Mouse (Mus musculus): ENCODE measurements at regions not wholly inside any gene's neighbourhood (a gene's known extent, or its start where the extent isn't known, plus 50 kb on each side); places are given as distances from the start of the nearest gene placed in this dataset.
A peak's percentile ranks its signal among the peaks of the same experiment; 100 is the strongest.

DNA sequence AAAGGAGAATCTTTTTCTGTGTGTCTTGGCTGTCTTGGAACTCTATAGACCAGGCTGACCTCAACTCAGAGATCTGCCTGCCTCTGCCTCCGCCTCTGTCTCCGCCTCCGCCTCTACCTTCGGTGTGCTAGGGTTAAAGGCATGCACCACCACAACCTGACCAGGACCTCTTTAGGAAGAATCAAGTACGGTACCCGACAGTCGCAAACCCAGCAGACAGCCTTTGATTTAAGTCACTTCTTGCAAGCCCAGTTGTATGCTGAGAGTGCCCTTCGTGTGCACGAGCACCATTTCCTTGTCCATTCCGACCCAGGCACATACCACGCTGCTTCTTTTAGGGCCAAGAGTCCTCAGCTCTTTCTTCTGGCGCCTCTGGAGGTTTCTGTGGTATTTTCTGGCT lies 105.0 kb upstream of the Six3 start:
- H3K27ac ChIP-seq (ENCODE audit: low read length): no peak overlapping the region
- WGBS: 89% methylated on average over 12 of the region's 12 CpGs
- H3K36me3 ChIP-seq (ENCODE audit: control insufficient read depth, insufficient read depth, low read length): no peaks in the 10 kb centered on the region
- no peak for ATAC-seq (ENCODE audit: insufficient read depth, low FRiP score)
- H3K4me1 ChIP-seq (ENCODE audit: control insufficient read depth, insufficient read depth, low read length): no peaks in the 10 kb centered on the region
- H3K27me3 ChIP-seq (ENCODE audit: control insufficient read depth, insufficient read depth, low read length): no peaks in the 10 kb centered on the region
- no peak overlapping the region for H3K9ac ChIP-seq (ENCODE audit: low read length)
- H3K4me2 ChIP-seq (ENCODE audit: low read depth, low read length): no peak overlapping the region
- H3K4me3 ChIP-seq (replicated peaks; ENCODE audit: low read length): no peak overlapping the region
- peaks cover 4% of the 10 kb centered on the region; the same call in 1 of the 2 replicates for H3K9me3 ChIP-seq (replicated peaks; ENCODE audit: control insufficient read depth, low read length)

DNA sequence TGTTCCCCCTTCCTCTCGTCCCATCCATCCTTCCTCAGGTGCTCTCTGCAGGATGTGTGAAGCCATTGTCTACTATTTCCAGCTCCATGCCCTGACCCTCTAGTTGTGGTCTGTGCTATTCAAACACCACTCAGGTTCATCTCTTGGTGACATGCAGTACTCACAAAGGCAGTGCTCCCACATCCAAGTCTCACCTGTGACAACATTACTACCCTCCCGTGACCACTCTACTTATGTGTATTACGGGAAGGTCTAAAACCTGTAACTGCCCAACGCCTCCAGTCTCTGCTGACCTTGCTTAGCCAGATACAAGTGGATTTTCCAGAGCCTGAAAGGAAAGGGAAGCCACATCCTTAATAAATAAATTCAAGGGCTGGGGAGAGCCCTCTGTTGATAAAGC lies 100.4 kb upstream of the Six3 start:
- no peaks in the 10 kb centered on the region for H3K9me3 ChIP-seq (replicated peaks; ENCODE audit: control insufficient read depth, low read length)
- H3K36me3 ChIP-seq (ENCODE audit: control insufficient read depth, insufficient read depth, low read length): no peaks in the 10 kb centered on the region
- no peak overlapping the region for H3K27ac ChIP-seq (ENCODE audit: low read length)
- no peak overlapping the region for H3K9ac ChIP-seq (ENCODE audit: low read length)
- no peak for ATAC-seq (ENCODE audit: insufficient read depth, low FRiP score)
- no peak overlapping the region for H3K4me3 ChIP-seq (replicated peaks; ENCODE audit: low read length)
- H3K4me1 ChIP-seq (ENCODE audit: control insufficient read depth, insufficient read depth, low read length): no peaks in the 10 kb centered on the region
- H3K4me2 ChIP-seq (ENCODE audit: low read depth, low read length): no peak overlapping the region
- no peaks in the 10 kb centered on the region for H3K27me3 ChIP-seq (ENCODE audit: control insufficient read depth, insufficient read depth, low read length)
- 89% methylated on average over 4 of the region's 4 CpGs for WGBS

- 76% methylated on average over 4 of the region's 4 CpGs for WGBS
- Histone ChIP-seq H3K4me2 (ENCODE audit: low read depth, low read length) (no peak overlapping the region), H3K27me3 (ENCODE audit: control insufficient read depth, insufficient read depth, low read length) (no peaks in the 10 kb centered on the region), H3K36me3 (ENCODE audit: control insufficient read depth, insufficient read depth, low read length) (no peaks in the 10 kb centered on the region), H3K4me3 (replicated peaks; ENCODE audit: low read length) (no peak overlapping the region), H3K9ac (ENCODE audit: low read length) (no peak overlapping the region), H3K4me1 (ENCODE audit: control insufficient read depth, insufficient read depth, low read length) (no peaks in the 10 kb centered on the region), H3K27ac (ENCODE audit: low read length) (no peak overlapping the region), H3K9me3 (replicated peaks; ENCODE audit: control insufficient read depth, low read length) (no peaks in the 10 kb centered on the region)
- ATAC-seq (ENCODE audit: insufficient read depth, low FRiP score): peak; percentile 50; the same call in 1 of the 2 replicates
These were observed 99.5 kb upstream of the Six3 start for GRCm38 (mm10) chr17:85513936-85514335.

DNA sequence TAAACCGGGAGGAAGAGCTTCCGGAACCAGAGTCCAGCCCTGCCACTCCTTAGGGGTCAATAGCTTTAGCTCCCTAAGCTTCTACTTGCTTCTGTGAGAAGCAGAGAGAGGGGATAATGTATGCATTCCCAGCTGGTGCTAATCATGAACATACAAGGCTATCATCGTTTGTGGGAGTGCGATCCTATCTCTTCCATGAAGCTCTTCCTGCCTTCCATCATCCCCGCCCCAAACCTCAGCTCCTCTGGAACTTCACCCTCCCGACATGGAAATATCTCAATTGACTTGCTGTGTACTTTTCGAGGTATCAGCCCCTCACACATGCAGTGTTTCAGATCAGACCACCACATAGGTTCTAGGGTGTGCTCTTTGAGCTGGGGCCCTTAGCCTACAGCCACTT lies 99.0 kb upstream of the Six3 start:
- H3K9me3 ChIP-seq (replicated peaks; ENCODE audit: control insufficient read depth, low read length): no peaks in the 10 kb centered on the region
- WGBS: 67% methylated on average over 7 of the region's 7 CpGs
- no peaks in the 10 kb centered on the region for H3K36me3 ChIP-seq (ENCODE audit: control insufficient read depth, insufficient read depth, low read length)
- H3K27me3 ChIP-seq (ENCODE audit: control insufficient read depth, insufficient read depth, low read length): no peaks in the 10 kb centered on the region
- no peak for ATAC-seq (ENCODE audit: insufficient read depth, low FRiP score)
- no peaks in the 10 kb centered on the region for H3K4me1 ChIP-seq (ENCODE audit: control insufficient read depth, insufficient read depth, low read length)
- H3K9ac ChIP-seq (ENCODE audit: low read length): no peak overlapping the region
- H3K4me3 ChIP-seq (replicated peaks; ENCODE audit: low read length): no peak overlapping the region
- H3K27ac ChIP-seq (ENCODE audit: low read length): no peak overlapping the region
- H3K4me2 ChIP-seq (ENCODE audit: low read depth, low read length): no peak overlapping the region

DNA sequence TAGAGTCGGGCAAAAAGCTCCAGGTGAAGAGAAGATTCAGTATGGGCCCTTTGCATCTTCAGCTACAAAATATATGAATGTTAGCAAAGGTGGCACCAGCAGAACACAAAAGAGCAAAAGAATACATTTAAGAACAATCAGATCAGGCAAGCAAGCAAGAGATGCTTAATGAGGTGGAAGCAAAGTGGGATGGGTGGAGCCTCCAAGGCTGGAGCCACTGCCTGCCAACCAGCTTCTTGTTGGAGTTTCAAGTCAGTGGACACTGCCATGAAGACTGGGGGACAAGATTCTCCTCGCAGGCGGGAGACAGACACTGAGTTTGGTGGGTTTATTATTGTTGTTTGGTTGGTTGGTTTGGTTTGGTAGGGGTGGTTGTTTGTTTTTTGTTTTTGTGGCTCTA lies 96.1 kb upstream of the Six3 start:
- Histone ChIP-seq H3K4me2 (ENCODE audit: low read depth, low read length) (no peak overlapping the region), H3K27ac (ENCODE audit: low read length) (no peak overlapping the region), H3K4me3 (replicated peaks; ENCODE audit: low read length) (no peak overlapping the region), H3K27me3 (ENCODE audit: control insufficient read depth, insufficient read depth, low read length) (no peaks in the 10 kb centered on the region), H3K36me3 (ENCODE audit: control insufficient read depth, insufficient read depth, low read length) (no peaks in the 10 kb centered on the region), H3K9me3 (replicated peaks; ENCODE audit: control insufficient read depth, low read length) (no peaks in the 10 kb centered on the region), H3K4me1 (ENCODE audit: control insufficient read depth, insufficient read depth, low read length) (no peaks in the 10 kb centered on the region), H3K9ac (ENCODE audit: low read length) (no peak overlapping the region)
- ATAC-seq (ENCODE audit: insufficient read depth, low FRiP score): no peak
- 78% methylated on average over 3 of the region's 3 CpGs for WGBS

DNA sequence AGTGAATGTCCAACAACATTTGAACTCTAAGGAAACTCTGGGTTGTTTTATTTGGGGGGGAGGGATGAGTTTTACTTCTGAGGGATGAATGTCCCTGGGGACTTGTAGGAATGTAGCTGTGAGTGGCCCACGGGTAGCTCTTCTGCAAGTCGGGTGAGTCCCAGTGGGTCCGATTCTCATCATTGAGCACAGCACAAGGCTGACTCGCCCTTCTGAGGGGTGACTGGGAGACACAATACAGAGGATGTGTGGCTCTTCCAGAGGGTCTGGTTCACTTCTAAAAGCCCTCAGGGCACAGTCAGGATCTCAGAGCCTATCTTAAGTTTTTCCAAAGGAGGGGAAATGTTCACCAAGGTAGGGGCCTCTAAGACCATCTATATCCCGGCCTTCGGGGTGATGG lies 94.9 kb upstream of the Six3 start:
- Histone ChIP-seq H3K27me3 (ENCODE audit: control insufficient read depth, insufficient read depth, low read length) (no peaks in the 10 kb centered on the region), H3K9ac (ENCODE audit: low read length) (no peak overlapping the region), H3K4me3 (replicated peaks; ENCODE audit: low read length) (no peak overlapping the region), H3K4me2 (ENCODE audit: low read depth, low read length) (no peak overlapping the region), H3K4me1 (ENCODE audit: control insufficient read depth, insufficient read depth, low read length) (no peaks in the 10 kb centered on the region), H3K9me3 (replicated peaks; ENCODE audit: control insufficient read depth, low read length) (no peaks in the 10 kb centered on the region), H3K36me3 (ENCODE audit: control insufficient read depth, insufficient read depth, low read length) (no peaks in the 10 kb centered on the region), H3K27ac (ENCODE audit: low read length) (no peak overlapping the region)
- WGBS: 84% methylated on average over 6 of the region's 6 CpGs
- ATAC-seq (ENCODE audit: insufficient read depth, low FRiP score): no peak

GRCm38 (mm10) chr17:85527327-85527698 lies 86.1 kb upstream of the Six3 start:
- no peak overlapping the region for H3K27ac ChIP-seq (ENCODE audit: low read length)
- ATAC-seq (ENCODE audit: insufficient read depth, low FRiP score): peak; percentile 63; the same call in 1 of the 2 replicates
- H3K4me2 ChIP-seq (ENCODE audit: low read depth, low read length): no peak overlapping the region
- H3K9ac ChIP-seq (ENCODE audit: low read length): no peak overlapping the region
- WGBS: 46% methylated on average over 7 of the region's 7 CpGs
- no peaks in the 10 kb centered on the region for H3K36me3 ChIP-seq (ENCODE audit: control insufficient read depth, insufficient read depth, low read length)
- H3K9me3 ChIP-seq (replicated peaks; ENCODE audit: control insufficient read depth, low read length): no peaks in the 10 kb centered on the region
- H3K4me3 ChIP-seq (replicated peaks; ENCODE audit: low read length): no peak overlapping the region
- H3K27me3 ChIP-seq (ENCODE audit: control insufficient read depth, insufficient read depth, low read length): no peaks in the 10 kb centered on the region
- H3K4me1 ChIP-seq (ENCODE audit: control insufficient read depth, insufficient read depth, low read length): no peaks in the 10 kb centered on the region; the same call in 1 of the 2 replicates

DNA sequence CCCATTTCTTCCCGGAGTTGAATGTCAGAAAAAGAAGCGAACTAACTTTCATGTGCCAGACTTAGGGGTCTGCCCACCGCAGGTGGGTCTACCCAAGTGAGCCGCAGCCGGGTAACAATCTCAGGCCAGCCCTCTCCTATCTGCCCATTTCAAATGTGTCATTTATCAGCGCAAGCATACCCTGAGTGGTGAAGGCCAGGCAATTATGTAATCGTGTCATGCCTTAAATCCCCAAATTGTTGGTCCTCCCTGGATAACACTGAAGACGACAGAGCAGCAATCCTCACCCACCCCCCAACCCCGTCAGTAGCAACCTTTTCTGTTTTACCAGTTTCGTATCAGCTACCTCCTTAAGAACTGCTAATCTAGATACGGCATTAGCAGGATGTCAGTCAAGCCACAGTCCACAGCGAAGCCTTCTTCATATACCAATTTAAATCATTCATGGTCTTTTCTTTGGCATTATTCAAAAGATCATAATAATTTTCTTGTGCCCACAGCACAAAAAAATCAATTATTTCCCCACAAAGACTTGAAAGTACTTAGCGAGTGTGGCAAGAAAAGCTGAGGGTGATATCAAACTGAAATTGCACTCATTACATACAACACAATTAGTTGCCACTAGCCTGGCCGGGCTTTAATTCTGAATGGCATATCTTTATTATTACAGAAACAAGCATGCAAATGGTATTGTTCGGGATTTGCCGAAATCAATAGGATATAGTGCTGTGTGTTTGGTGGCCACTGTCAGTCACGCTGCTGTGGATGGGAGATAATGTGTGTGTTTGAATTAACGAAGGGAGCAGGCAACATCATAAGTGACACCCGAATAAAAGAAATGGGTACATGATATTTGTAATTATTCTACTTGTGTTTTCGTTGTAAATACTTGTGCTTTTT lies 85.1 kb upstream of the Six3 start:
- H3K4me2 ChIP-seq (ENCODE audit: low read depth, low read length): no peak overlapping the region
- no peaks in the 10 kb centered on the region for H3K9me3 ChIP-seq (replicated peaks; ENCODE audit: control insufficient read depth, low read length)
- ATAC-seq (ENCODE audit: insufficient read depth, low FRiP score): no peak
- H3K36me3 ChIP-seq (ENCODE audit: control insufficient read depth, insufficient read depth, low read length): no peaks in the 10 kb centered on the region
- no peak overlapping the region for H3K27ac ChIP-seq (ENCODE audit: low read length)
- no peak overlapping the region for H3K4me3 ChIP-seq (replicated peaks; ENCODE audit: low read length)
- H3K9ac ChIP-seq (ENCODE audit: low read length): no peak overlapping the region
- no peaks in the 10 kb centered on the region; the same call in 1 of the 2 replicates for H3K4me1 ChIP-seq (ENCODE audit: control insufficient read depth, insufficient read depth, low read length)
- H3K27me3 ChIP-seq (ENCODE audit: control insufficient read depth, insufficient read depth, low read length): no peaks in the 10 kb centered on the region
- WGBS: 72% methylated on average over 20 of the region's 20 CpGs

- no peak overlapping the region for H3K4me3 ChIP-seq (replicated peaks; ENCODE audit: low read length)
- H3K4me2 ChIP-seq (ENCODE audit: low read depth, low read length): no peak overlapping the region
- no peak overlapping the region for H3K27ac ChIP-seq (ENCODE audit: low read length)
- no peak overlapping the region for H3K9ac ChIP-seq (ENCODE audit: low read length)
- H3K36me3 ChIP-seq (ENCODE audit: control insufficient read depth, insufficient read depth, low read length): no peaks in the 10 kb centered on the region
- no peaks in the 10 kb centered on the region for H3K27me3 ChIP-seq (ENCODE audit: control insufficient read depth, insufficient read depth, low read length)
- 86% methylated on average over 3 of the region's 3 CpGs for WGBS
- no peaks in the 10 kb centered on the region for H3K9me3 ChIP-seq (replicated peaks; ENCODE audit: control insufficient read depth, low read length)
- no peaks in the 10 kb centered on the region for H3K4me1 ChIP-seq (ENCODE audit: control insufficient read depth, insufficient read depth, low read length)
- no peak for ATAC-seq (ENCODE audit: insufficient read depth, low FRiP score)
These were observed 77.1 kb upstream of the Six3 start for GRCm38 (mm10) chr17:85536311-85536710.
